Mouse (Mus musculus) erythroid progenitor cell, adult 5-6 weeks (primary cell): ENCODE results near the gene Armc3. TPM values are rescaled to one million over a fixed set of nuclear protein-coding genes. Genes with fewer than 3 reads are reported as not detected.

Experiments
- ATAC-seq: replicated peaks from 2 replicates; pipeline ENCODE4 v1.8.0; 2016; ENCODE audit warnings: moderate number of reproducible peaks, mild to moderate bottlenecking, moderate TSS enrichment, inconsistent platforms; ENCODE audit not compliant: poor library complexity, low FRiP score, severe bottlenecking
- total RNA-seq, 2 experiments: library from RNA; stranded (forward) in 1 of 2; stranded (reverse) in 1 of 2; fragments of 150-400 nt in 1 of 2; fragments of 186-747, 209-891 nt in 1 of 2; gene quantifications; 2 replicates each; pipeline versions ENCODE4 v1.2.3 to v1.2.4; 2015 to 2017; ENCODE audit warnings: low replicate concordance in 2 of 2

Gene Armc3
- total RNA-seq (2015; ENCODE audit: low replicate concordance), result not detected in 2 replicates
- not detected in 2 replicates for total RNA-seq (2017; ENCODE audit: low replicate concordance)

GRCm38 (mm10) chr2:19198452-19199365, at the start of gene Armc3:
Gene Armc3 (plus strand): TSS chr2:19199302.
- 0 out of 2 replicates have a peak, but pooled peaks have one; percentile 42 for ATAC-seq

- no peak for ATAC-seq
Observed at GRCm38 (mm10) chr2:19152687-19153086, 46.4 kb upstream of the Armc3 start.

- no peak for ATAC-seq
Observed at GRCm38 (mm10) chr2:19156176-19156575, 42.9 kb upstream of the Armc3 start.

DNA sequence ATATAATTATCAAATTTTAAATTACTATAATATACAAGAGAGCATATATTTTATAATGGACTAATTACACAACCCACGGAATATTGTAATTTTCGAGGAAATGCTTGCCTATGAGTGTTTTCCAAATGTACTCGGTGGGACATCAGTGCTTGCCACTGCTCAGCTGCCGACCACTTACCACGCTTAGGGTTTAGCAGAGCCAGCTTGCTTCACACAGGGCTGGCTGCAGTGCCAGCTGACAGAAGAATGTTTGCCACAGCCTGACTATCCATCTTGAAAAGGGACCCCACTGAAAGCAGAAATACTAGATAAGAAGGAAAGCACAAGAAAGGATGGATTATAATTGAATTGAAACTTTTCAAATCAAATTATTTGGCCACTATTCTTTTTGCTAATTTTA, 39.6 kb upstream of the Armc3 start:
- no peak for ATAC-seq

- ATAC-seq, result no peak
Observed at GRCm38 (mm10) chr2:19160368-19161114, 38.6 kb upstream of the Armc3 start.

- ATAC-seq, result no peak
Observed at GRCm38 (mm10) chr2:19164234-19164633, 34.9 kb upstream of the Armc3 start.

DNA sequence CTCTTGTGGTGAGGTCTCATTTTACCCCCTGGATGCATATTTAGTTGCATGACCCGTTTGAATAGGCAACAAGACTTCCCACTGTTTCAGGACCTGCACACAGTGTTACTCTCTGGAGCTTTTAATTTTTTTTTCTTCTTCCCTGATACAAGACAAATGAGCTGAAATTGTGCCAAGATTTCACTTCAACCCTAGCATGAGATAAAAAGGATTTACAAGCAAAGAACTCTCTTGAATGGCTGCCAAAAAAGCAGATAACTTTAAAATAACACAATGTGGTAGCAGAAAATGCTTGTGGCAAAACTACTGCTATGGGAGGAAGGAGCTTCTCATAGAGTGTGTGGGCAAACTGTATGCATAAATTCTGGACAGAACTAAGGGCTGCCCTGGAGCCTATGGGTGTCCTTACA, 22.3 kb upstream of the Armc3 start:
- ATAC-seq, result no peak

- ATAC-seq, result no peak
Observed at GRCm38 (mm10) chr2:19199366-19199853, 308 bp downstream of the Armc3 start.

- ATAC-seq, result no peak
Observed at GRCm38 (mm10) chr2:19200112-19200511, 1.0 kb downstream of the Armc3 start.

DNA sequence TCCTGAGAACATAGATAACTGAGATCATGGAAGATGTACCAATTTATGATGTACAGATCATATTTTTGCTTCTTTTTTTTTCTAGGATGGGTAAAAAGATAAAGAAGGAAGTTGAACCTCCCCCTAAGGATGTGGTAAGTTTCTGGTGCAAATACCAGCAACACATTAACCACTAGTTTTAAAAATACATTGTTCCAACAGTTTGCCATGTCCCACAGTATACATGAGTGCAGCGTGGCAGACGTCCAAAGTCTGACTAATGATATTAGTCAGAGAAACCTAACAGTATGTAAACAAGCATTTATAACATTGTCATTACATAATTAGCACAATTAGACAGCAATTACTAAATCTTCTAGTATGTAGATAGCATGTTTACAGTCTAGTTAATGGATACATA, 2.6 kb downstream of the Armc3 start:
- no peak for ATAC-seq

GRCm38 (mm10) chr2:19234305-19234704, 35.2 kb downstream of the Armc3 start:
- ATAC-seq, result no peak

GRCm38 (mm10) chr2:19235193-19235592, 36.1 kb downstream of the Armc3 start:
- ATAC-seq, result no peak

- ATAC-seq, result no peak
Observed at GRCm38 (mm10) chr2:19235614-19236013, 36.5 kb downstream of the Armc3 start.

DNA sequence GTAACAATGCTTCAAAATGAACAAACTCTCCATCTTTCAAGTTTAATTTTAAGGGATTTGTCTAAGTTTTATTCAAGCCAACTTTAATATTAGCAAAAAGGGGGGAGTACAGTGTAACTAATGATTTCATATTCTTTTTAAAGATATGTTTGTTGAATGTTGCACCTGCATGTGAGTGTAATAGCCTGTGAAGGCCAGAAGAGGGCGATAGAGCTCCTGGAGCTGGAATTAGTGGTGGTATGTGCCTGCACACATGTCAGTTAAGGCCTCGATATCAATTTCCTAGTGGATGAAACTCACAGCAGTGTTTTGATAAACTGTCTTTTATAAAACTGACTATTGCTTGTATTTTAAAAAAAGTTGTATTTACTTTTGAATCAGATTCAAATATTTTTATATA, 39.7 kb downstream of the Armc3 start:
- ATAC-seq, result no peak

- no peak for ATAC-seq
Observed at GRCm38 (mm10) chr2:19249611-19250010, 50.5 kb downstream of the Armc3 start.

DNA sequence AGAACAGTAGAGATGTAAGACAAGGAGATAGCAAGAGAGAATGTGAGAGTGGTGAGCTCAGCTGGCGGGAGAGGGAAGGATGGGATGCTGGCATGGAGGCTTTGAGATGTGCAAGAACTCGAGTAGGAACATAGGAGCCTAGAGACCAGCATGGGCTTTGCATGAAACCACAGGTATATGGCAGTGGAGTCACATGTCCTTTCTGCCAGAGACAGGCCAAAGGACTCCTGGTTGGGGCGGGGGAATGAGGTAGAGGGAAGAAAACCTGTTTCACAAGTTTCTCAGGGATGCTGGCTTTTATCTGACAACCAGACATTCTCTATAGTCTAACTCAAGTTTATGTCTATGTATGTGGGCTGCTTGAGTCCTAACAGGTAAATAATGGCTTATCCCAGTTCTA, 55.9 kb downstream of the Armc3 start:
- ATAC-seq, result no peak

- ATAC-seq, result no peak
Observed at GRCm38 (mm10) chr2:19257255-19257654, 58.2 kb downstream of the Armc3 start.

DNA sequence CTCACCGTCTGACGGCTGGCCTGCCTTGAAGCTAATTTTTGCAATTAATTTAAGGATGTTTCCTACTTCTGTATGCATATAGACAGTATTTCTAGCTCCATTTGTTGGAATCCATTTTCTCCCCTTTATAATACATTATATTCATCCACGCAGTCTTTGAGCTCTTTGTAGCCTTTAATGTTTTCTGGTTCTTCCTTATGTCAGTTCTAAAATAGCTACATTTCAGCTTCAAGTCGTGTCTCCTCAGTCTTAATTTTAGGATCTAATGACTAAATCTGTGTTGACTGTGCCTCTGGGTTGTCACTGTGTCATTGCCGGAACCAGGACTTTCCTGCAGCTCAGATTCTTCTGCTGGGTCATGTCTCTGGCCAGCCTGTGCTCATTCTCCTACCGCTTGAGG, 61.3 kb downstream of the Armc3 start:
- ATAC-seq, result no peak

DNA sequence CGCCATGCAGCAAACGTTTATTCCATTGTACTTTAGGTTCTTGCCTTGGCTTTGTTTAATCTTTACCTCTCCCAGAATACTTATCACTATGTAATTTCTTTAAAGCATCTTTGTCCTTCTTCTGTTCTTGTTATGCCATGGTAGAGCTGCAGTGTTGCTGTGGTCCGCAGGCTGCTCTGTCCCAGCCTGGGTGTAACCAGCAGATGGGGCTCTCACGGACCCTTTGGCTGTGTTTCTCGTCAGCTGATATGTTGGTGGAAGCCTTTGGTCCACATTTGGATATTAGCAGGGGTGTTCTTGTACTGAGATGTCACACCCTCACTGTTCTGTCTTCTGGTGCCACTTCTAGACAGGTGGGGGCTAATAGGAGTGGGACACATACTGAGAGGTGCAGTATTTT, 64.3 kb downstream of the Armc3 start:
- ATAC-seq, result no peak

DNA sequence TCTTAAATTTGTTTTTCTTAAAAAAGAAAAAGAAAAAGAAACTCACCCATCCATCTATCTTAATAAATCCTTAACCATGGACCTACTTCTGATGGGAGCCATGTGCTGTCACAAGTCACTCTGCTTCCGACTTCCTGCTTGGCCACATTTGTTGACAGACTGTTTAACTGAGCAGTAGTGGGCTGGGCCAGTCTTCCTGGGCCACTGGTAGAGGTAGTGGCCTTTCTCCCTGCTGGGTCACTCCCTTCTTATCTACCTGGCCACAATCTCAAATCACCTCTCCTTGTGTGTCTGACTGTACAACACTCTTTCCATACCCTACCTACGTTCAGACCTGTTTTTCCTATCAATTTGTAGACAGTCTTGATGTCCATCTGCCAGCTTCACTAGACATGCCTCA, 66.7 kb downstream of the Armc3 start:
- no peak for ATAC-seq

DNA sequence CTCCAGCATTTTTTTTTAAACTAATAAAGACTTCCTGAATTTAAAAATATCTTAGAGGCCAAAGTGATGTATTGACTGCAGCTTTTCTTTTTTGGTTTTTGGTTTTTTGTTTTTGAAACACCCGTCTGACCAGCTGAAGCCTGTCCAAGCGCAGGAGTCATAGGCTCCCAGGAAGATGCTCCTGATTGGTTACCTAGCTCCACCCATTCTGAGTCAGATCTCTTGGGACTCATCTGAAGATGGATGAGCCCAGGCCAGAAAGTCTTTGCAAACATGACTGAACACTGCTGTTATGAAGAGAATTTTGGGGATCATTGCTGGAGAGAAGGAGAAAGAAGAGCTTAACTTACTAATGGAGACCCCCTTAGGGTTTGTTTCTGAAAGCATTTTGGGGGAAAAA, 68.3 kb downstream of the Armc3 start:
- ATAC-seq, result no peak
